Mouse (Mus musculus): ENCODE results near the gene Bhmt2. TPM values are rescaled to one million over a fixed set of nuclear protein-coding genes. Genes with fewer than 3 reads are reported as not detected.

Bhmt2 gene
- total and polyA plus RNA-seq, 2 experiments from 2014 or later: 0.10 TPM; not detected in 1

DNA sequence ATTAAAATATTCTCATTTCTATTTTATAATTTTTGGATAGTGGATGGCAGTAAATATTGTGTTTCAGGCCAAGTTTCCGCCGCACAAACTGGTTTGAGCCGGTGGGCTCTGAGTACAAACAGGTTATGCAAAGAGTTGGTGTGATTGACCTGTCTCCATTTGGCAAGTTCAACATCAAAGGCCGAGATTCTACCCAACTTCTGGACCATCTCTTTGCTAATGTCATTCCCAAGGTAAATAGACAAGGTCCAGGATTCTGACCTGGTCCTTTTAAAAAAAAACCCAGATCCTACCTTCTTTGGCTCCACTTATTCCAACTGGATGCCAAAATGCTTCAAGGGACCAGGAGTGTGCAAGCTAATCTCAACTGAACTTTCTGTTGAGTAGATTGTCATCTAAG lies 37.1 kb upstream of the Bhmt2 start:
- H3K9ac ChIP-seq: no peak overlapping the region
- no peaks in the 10 kb centered on the region for H3K4me1 ChIP-seq (ENCODE audit: insufficient read depth)
- H3K4me3 ChIP-seq (ENCODE audit: low read depth, low read length): no peak overlapping the region
- H3K27me3 ChIP-seq (ENCODE audit: insufficient read depth, low read length): no peaks in the 10 kb centered on the region
- no peaks in the 10 kb centered on the region for H3K9me3 ChIP-seq (ENCODE audit: low read length)
- TF ChIP-seq CTCF (IDR thresholded peaks at IDR 0.05; ENCODE audit: low read depth): no peak
- DNase-seq (no peak), ATAC-seq (no peak)
- no peaks in the 10 kb centered on the region for H3K36me3 ChIP-seq (ENCODE audit: insufficient read depth)
- no peak overlapping the region for H3K27ac ChIP-seq (ENCODE audit: low read depth, low read length)
- WGBS: 88% methylated on average over 4 of the region's 4 CpGs
- H3K4me2 ChIP-seq (ENCODE audit: low read depth): no peak overlapping the region

DNA sequence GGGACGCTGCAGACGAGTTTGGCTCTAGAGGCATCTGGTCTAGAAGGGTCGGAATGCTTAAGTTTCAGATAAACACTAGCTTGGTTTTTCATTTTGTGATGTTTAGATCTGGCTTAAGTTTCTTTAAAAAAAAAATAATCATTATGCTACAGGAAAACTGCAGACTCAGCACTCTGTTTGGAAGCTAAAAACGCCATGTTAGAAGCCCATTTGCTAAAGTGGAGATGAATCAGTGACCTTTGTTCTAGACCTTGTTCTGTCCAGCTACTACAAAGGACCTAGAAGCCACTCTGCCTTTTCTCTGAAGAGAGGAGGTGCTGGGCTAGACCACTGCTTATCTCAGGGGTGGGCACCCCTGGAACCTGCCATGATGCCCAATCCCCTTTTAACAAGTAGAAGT lies 36.2 kb upstream of the Bhmt2 start:
- 92% methylated on average over 4 of the region's 4 CpGs for WGBS

DNA sequence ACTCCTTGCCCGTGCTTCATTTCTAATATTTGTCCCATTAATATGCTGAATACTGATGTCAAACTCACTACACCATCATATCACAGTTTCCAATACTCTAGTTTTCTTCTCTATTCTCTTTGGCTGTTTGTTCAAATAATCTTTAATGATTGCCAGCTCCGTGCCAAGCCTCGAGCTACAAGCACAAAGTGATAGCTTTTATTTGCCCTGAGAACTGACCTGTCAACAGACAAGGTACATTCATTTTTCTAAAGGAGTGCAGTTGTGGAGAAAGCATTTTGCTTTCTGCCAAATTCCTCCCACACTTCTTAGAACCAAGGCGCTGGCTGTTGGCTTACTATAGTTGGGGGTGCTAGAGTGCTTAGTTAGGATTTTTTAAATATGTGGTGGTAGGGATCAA lies 33.2 kb upstream of the Bhmt2 start:
- no peak overlapping the region for H3K27ac ChIP-seq (ENCODE audit: low read depth, low read length)
- H3K4me1 ChIP-seq (ENCODE audit: insufficient read depth): no peaks in the 10 kb centered on the region
- no peak overlapping the region for H3K9ac ChIP-seq
- no peak overlapping the region for H3K4me2 ChIP-seq (ENCODE audit: low read depth)
- H3K36me3 ChIP-seq (ENCODE audit: insufficient read depth): no peaks in the 10 kb centered on the region
- no peak overlapping the region for H3K4me3 ChIP-seq (ENCODE audit: low read depth, low read length)
- 82% methylated on average over 4 of the region's 4 CpGs for WGBS
- no peak for TF ChIP-seq CTCF (IDR thresholded peaks at IDR 0.05; ENCODE audit: low read depth)
- H3K27me3 ChIP-seq (ENCODE audit: insufficient read depth, low read length): no peaks in the 10 kb centered on the region
- H3K9me3 ChIP-seq (ENCODE audit: low read length): no peaks in the 10 kb centered on the region
- DNase-seq (no peak), ATAC-seq (no peak)

More for the DNA sequence above, 36.2 kb upstream of the Bhmt2 start:
- H3K9ac ChIP-seq: no peak overlapping the region
- H3K4me3 ChIP-seq (ENCODE audit: low read depth, low read length): no peak overlapping the region
- no peak for TF ChIP-seq CTCF (IDR thresholded peaks at IDR 0.05; ENCODE audit: low read depth)
- no peaks in the 10 kb centered on the region for H3K9me3 ChIP-seq (ENCODE audit: low read length)
- ATAC-seq (no peak), DNase-seq (no peak)
- no peak overlapping the region for H3K4me2 ChIP-seq (ENCODE audit: low read depth)
- H3K4me1 ChIP-seq (ENCODE audit: insufficient read depth): no peaks in the 10 kb centered on the region
- H3K27ac ChIP-seq (ENCODE audit: low read depth, low read length): no peak overlapping the region
- H3K36me3 ChIP-seq (ENCODE audit: insufficient read depth): no peaks in the 10 kb centered on the region
- H3K27me3 ChIP-seq (ENCODE audit: insufficient read depth, low read length): no peaks in the 10 kb centered on the region

DNA sequence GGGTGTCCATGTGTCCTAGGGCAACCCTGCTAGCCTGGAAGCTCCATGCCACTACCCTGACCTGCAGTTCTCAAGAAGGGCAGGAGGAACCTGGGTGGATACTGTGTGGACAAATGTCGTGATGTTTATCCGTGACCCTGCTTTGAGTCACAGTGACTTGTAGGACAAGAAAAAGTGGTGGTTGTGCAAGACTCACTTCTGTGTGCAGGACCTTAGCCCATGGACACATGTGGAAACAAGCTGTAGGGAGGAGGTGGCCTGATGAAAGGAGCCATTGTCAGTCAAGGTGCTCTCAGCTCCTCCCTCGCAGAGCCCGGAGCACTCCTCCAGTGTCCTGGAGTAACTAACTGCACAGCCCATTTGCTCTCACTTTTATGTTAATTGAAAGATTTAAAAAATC lies 31.6 kb upstream of the Bhmt2 start:
- Histone ChIP-seq H3K27me3 (ENCODE audit: insufficient read depth, low read length) (no peaks in the 10 kb centered on the region), H3K36me3 (ENCODE audit: insufficient read depth) (no peaks in the 10 kb centered on the region), H3K4me3 (ENCODE audit: low read depth, low read length) (no peak overlapping the region), H3K9ac (no peak overlapping the region), H3K4me1 (ENCODE audit: insufficient read depth) (no peaks in the 10 kb centered on the region), H3K27ac (ENCODE audit: low read depth, low read length) (no peak overlapping the region), H3K4me2 (ENCODE audit: low read depth) (no peak overlapping the region), H3K9me3 (ENCODE audit: low read length) (no peaks in the 10 kb centered on the region)
- no peak for DNase-seq
- WGBS: 89% methylated on average over 4 of the region's 4 CpGs
- ATAC-seq: no peak
- TF ChIP-seq CTCF (IDR thresholded peaks at IDR 0.05; ENCODE audit: low read depth): no peak

DNA sequence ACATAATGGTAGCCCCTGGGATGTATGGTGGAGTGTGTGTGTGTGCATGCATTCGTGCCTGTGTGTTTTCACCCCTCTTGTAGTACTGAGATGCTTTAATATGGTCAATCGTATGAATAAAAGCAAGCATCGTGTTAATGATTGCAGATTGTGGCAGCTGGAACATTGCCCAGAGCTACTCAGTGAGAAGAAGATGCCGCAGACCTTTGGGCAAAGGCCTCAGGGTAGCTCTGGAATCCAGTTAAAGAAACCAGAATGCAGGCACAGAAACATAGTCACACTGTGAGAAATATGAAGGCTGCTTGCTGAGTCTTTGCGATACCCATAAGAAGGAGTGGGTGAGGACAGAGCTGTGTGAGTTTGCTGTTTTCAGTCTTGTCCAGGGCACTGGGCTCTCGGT lies 24.8 kb upstream of the Bhmt2 start:
- H3K4me1 ChIP-seq (ENCODE audit: insufficient read depth): no peaks in the 10 kb centered on the region
- no peaks in the 10 kb centered on the region for H3K9me3 ChIP-seq (ENCODE audit: low read length)
- H3K4me2 ChIP-seq (ENCODE audit: low read depth): no peak overlapping the region
- no peak for TF ChIP-seq CTCF (IDR thresholded peaks at IDR 0.05; ENCODE audit: low read depth)
- no peak for DNase-seq
- no peak overlapping the region for H3K27ac ChIP-seq (ENCODE audit: low read depth, low read length)
- no peak for ATAC-seq
- no peaks in the 10 kb centered on the region for H3K36me3 ChIP-seq (ENCODE audit: insufficient read depth)
- H3K27me3 ChIP-seq (ENCODE audit: insufficient read depth, low read length): no peaks in the 10 kb centered on the region
- 45% methylated on average over 6 of the region's 6 CpGs for WGBS
- no peak overlapping the region for H3K4me3 ChIP-seq (ENCODE audit: low read depth, low read length)
- no peak overlapping the region for H3K9ac ChIP-seq

DNA sequence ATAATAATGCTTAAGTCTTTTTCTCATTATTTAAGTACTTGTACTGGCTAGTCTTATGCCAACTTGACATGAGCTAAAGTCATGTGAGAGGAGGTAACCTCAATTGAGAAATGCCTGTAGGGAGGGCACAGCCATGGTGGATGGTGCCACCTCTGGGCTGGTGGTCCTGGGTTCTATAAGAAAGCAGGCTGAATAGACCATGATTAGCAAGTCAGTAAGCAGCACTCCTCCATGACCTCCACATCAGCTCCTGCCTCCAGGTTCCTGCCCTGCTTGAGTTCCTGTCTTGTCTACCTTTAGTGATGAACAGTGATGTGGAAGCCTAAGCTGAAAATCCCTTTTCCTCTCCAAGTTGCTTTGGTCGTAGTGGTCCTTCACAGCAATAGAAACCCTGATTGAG lies 16.7 kb upstream of the Bhmt2 start:
- H3K27ac ChIP-seq (ENCODE audit: low read depth, low read length): no peak overlapping the region
- H3K4me1 ChIP-seq (ENCODE audit: insufficient read depth): no peaks in the 10 kb centered on the region
- no peak overlapping the region for H3K4me2 ChIP-seq (ENCODE audit: low read depth)
- H3K27me3 ChIP-seq (ENCODE audit: insufficient read depth, low read length): no peaks in the 10 kb centered on the region
- H3K36me3 ChIP-seq (ENCODE audit: insufficient read depth): no peaks in the 10 kb centered on the region
- no peak overlapping the region for H3K9ac ChIP-seq
- no peak for DNase-seq
- H3K4me3 ChIP-seq (ENCODE audit: low read depth, low read length): no peak overlapping the region
- no peak for ATAC-seq
- no peaks in the 10 kb centered on the region for H3K9me3 ChIP-seq (ENCODE audit: low read length)
- WGBS: 91% methylated on average over 1 of the region's 1 CpGs
- no peak for TF ChIP-seq CTCF (IDR thresholded peaks at IDR 0.05; ENCODE audit: low read depth)

DNA sequence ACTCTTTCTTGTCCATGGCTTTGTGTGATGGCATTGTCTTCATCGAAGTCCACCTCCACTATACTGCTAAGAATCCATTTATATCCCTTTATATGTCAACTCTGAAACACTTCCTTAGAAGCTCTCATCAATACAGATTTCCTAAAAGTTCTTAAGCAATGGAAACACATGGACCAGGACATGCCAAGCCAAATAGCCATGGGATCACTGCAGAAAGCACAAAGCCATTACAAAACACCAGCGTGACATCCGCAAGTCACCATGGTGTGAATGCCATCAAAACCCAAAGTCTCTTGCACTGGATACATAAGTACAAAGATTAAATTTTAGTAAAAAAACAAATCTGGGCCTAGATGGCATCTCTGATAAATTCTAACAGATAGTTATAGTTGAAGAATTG lies 15.5 kb upstream of the Bhmt2 start:
- TF ChIP-seq CTCF (IDR thresholded peaks at IDR 0.05; ENCODE audit: low read depth): no peak
- no peak overlapping the region for H3K4me2 ChIP-seq (ENCODE audit: low read depth)
- ATAC-seq: no peak
- no peak overlapping the region for H3K27ac ChIP-seq (ENCODE audit: low read depth, low read length)
- 94% methylated on average over 3 of the region's 3 CpGs for WGBS
- H3K4me3 ChIP-seq (ENCODE audit: low read depth, low read length): no peak overlapping the region
- H3K36me3 ChIP-seq (ENCODE audit: insufficient read depth): no peaks in the 10 kb centered on the region
- H3K27me3 ChIP-seq (ENCODE audit: insufficient read depth, low read length): no peaks in the 10 kb centered on the region
- no peak overlapping the region for H3K9ac ChIP-seq
- H3K9me3 ChIP-seq (ENCODE audit: low read length): no peaks in the 10 kb centered on the region
- H3K4me1 ChIP-seq (ENCODE audit: insufficient read depth): no peaks in the 10 kb centered on the region
- no peak for DNase-seq

DNA sequence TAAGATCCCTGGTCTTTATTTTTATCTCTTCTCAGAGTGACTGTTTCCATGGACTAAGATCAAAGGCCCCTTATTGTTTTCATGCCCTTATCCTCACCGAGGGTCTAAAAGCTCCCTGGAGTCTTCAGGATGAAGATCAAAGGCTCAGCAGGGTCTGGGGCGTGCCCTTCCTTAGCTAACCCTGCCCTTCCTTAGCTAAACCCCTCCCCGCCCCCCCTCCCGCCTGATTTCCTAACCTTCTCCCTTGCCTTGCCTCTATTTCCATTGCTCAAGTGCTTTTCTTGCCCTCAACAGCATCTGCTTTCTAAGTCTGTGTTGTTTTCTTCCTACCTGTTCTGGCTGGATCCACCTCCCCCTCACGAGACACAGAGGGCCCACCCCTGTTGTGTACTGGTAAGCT lies 13.2 kb upstream of the Bhmt2 start:
- ATAC-seq (no peak), DNase-seq (no peak)
- H3K4me3 ChIP-seq (ENCODE audit: low read depth, low read length): no peak overlapping the region
- no peaks in the 10 kb centered on the region for H3K36me3 ChIP-seq (ENCODE audit: insufficient read depth)
- H3K9ac ChIP-seq: no peak overlapping the region
- H3K27me3 ChIP-seq (ENCODE audit: insufficient read depth, low read length): no peaks in the 10 kb centered on the region
- 17% methylated on average over 5 of the region's 5 CpGs for WGBS
- TF ChIP-seq CTCF (IDR thresholded peaks at IDR 0.05; ENCODE audit: low read depth): no peak
- no peaks in the 10 kb centered on the region for H3K9me3 ChIP-seq (ENCODE audit: low read length)
- no peak overlapping the region for H3K4me2 ChIP-seq (ENCODE audit: low read depth)
- H3K27ac ChIP-seq (ENCODE audit: low read depth, low read length): no peak overlapping the region
- no peaks in the 10 kb centered on the region for H3K4me1 ChIP-seq (ENCODE audit: insufficient read depth)
